Mouse (Mus musculus) left cerebral cortex, postnatal 36 days (tissue): ENCODE results near the gene Zbtb6. TPM values are rescaled to one million over a fixed set of nuclear protein-coding genes. Genes with fewer than 3 reads are reported as not detected.

Experiments
- DNase-seq, 2 experiments: peaks; one replicate each; pipeline ENCODE4 v3.0.0; 2021 to 2022; ENCODE audit warnings: low spot score in 2 of 2, mixed read lengths in 1 of 2
- intact Hi-C: fragments of 180-260 bp; cut with DNase I; formaldehyde crosslinking; loops from one replicate; pipeline ENCODE4 v1.15.1; 2025
- total RNA-seq, 2 experiments: library from RNA; stranded (reverse); gene quantifications; 2 replicates each; pipeline ENCODE4 v1.2.3; 2021

Zbtb6 gene
- total RNA-seq = 10 to 100 TPM; 13.5 to 14.7 TPM

DNA sequence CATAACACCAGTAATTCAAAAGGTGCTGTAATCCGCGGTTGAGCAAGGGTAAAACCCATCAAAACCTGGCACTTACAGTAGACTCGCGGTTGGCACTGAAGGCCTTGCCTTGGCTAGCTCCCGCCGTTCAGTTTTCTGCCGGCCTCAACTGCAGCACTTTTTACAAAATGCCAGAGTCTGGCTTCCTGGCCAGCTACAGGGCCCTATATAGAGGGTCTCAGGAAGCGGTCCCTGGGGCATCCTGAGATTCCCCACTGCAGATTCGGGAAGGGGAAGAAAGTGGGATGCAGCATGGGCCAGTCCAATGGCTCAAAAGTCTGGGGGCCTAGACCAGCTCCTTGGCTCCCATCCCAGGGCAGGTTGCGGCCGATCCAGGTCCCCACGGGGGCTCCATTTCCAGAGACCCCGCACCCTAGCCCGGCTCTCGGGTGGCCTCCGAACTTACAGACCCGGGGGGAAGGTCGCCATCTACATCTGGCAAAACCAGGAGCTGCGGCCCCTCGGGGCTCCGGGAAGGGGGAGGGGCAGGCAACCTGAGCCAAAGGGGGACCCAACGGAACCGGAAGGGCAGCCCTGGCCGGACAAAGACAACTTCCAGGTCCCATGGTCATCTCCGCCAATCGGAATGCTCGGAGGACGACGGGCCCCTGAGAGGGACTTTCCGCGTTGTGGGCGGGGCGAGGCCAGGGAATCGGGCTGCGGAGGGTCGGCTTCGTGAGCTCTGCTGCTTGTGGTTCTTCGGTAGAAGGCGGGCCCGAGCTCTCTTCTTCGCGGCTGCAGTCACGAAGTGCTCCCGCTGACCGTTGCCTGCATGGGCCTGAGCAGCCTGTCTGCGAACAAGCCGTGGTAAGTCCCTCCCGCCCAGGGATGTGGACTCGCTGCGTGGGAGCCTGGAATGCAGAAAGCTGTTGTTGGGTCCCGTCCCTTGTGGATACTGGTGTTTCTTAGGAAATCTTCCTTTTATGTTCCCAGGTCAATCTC lies at the start of gene Zbtb6, which contains the start of the genes Zbtb26 and Rabgap1:
Gene Zbtb6 (minus strand): TSS at position 561 of the 981 bp plus-strand sequence.
Gene Zbtb26 (minus strand): TSS at position 525 of the 981 bp plus-strand sequence.
Gene Rabgap1 (plus strand): TSS at position 669 of the 981 bp plus-strand sequence.
- peak; percentile 98 for DNase-seq
- intact Hi-C loops = no loop called here

DNA sequence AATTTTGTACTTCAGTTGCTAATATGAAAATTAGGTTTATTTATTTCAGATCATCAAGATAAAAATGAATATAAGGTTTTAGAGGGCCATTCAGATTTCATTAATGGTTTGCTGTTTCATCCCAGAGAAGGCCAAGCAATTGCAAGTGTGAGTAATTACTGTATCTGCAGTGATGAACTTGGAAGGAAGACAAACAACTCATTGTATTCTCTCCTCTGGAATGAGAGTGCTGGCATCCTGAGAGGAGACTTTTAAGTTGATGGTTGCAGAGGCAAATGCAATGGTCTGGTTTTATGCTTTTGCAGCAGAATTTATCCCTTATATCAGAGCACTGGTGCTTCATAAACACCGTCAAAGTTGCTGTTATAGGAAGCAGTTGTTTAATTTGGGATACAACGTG lies 46.0 kb upstream of the Zbtb6 start:
- intact Hi-C loops = loop anchor here (5.0 kb wide), 1 partner anchor 82 kb away; no protein-coding TSS in a partner anchor
- DNase-seq = no peak

DNA sequence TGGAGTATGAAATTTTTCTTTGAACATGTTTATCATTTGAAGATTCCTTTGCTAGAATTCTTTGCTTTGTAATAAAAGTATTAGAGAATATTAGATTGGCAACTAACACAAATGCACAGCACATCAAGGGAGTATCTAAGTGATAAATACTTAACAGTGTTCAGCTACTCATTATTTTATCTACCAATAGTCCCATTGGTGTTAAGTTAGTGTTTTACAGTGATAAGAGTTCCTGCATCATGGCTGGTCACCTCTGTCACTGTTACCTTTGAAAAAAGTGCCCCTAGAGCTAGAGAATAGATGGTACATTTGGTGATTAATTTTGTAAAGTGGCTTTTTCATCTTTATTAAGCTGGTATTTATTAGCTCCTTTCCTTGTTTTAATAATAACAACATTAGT lies 43.4 kb upstream of the Zbtb6 start:
- DNase-seq = no peak
- intact Hi-C loops = loop anchor here (5.0 kb wide), 1 partner anchor 79 kb away; no protein-coding TSS in a partner anchor

DNA sequence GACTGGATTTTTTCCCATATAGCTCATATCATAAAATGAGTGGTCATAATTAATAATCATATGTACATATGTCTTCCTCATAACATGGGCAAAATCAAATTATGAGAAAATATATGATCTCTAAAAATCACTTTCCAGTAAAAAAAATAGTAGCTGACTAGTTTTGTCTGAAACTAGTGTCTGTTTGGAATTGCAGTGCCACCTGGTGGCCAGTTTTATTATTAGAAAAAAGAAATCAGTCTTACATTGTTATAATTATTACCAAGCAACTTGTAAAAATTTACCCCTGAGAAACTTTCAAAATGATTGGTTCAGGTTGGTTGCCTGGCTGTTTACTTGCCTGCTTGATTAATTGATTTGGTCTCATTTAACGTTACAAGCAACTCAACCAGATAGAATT lies 42.4 kb upstream of the Zbtb6 start:
- intact Hi-C loops = loop anchor here (5.0 kb wide), 1 partner anchor 78 kb away; no protein-coding TSS in a partner anchor
- DNase-seq = no peak

DNA sequence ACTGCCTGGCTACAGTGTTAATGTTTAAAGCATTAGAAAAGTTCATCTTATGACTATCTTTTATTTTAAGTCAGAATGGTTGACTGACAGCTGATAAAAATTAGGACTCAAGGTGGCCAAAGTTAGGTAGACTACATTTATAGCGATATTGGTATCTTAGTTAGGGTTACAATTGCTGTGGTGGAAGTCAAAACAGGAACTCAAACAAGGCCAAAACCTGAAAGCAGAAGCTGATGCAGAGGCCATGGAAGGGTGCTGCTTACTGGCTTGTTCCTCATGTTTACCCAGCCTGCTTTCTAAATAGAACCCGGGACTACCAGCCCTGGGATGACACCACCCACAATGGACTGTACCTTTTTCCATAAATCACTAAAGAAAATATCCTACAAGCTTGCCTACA lies 41.2 kb upstream of the Zbtb6 start:
- intact Hi-C loops = no loop called here
- DNase-seq = no peak

DNA sequence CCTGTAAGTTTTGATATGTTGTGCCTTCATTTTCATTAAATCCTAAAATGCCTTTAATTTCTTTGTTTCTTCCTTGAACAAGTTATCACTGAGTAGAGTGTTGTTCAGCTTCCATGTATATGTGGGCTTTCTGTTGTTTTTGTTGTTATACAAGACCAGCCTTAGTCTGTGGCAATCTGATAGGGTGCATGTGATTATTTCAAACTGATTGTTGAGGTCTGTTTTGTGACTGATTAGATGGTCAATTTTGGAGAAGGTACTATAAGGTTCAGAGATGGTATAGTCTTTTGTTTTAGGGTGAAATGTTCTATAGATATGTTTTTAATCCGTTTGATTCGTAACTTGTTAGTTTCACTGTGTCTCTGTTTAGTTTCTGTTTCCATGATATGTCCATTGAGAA lies 37.1 kb upstream of the Zbtb6 start:
- DNase-seq = no peak
- intact Hi-C loops = no loop called here

DNA sequence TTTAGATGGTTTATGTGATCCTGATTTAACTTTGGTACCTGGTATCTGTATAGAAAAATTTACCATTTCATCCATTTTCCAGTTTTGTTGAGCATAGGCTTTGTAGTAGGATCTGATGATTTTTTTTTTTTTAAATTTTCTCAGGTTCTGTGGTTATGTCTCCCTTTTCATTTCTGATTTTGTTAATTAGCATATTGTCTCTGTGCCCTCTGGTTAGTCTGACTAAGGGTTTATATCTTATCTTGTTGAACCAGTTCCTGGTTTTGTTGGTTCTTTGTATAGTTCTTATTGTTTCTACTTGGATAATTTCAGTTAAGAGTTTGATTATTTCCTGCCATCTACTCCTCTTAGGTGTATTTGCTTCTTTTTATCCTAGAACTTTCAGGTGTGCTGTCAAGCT lies 36.6 kb upstream of the Zbtb6 start:
- intact Hi-C loops = no loop called here
- DNase-seq = no peak

DNA sequence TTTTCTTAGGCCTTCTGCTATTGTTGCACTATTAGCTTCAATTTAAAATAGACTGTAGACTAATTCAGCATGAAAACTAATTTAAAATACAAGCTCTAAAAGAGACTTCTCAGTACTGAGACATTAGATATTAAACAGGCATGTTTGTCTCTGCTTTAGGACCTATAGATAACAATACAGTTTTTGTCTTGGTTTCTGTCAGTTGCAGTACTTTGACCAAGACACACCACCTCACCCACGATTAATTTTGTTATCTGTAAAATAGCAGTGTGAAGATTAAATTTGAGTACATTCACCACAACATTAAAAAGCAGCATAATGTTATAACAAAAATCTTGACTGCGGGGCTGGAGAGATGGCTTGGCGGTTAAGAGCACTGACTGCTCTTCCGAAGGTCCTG lies 23.3 kb upstream of the Zbtb6 start:
- intact Hi-C loops = no loop called here
- no peak for DNase-seq

DNA sequence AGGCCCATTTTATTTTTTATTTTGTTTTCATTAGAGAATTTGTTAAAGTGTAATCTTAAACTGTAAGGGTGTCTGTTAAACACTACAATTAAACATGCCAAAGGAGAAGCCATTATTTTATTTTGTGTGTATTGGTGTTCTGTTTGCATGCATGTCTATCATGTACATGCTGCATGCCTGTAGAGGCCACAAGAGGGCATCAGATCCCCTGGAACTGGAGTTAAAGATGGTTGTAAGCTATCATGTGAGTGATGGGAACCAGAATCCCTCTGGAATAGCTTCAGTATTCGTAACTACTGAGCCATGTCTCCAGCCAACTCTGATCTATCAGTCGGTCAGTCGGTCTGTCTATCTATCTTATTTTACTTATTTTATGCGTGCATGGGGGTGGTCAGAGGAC lies 17.7 kb upstream of the Zbtb6 start:
- intact Hi-C loops = no loop called here
- no peak for DNase-seq

DNA sequence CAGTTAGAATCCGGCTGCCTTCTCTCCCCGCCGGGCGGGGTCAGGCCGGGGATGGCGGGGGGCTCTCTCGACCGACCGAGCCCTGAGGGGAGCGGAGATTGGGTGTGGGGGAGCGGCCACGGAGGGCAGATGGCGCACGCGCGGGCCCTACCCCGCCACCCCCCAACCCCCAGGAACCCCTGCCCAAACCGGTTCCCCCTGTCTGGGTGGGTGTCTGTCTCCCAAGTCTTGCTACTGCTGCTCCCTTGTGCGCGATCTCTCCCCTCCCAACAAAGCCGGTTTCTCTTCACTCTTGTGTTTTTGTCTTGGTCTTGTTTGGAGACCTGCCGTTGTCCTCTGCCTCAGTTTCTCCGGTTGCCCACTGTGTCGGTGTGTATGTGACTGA lies 9.4 kb upstream of the Zbtb6 start:
- no peak for DNase-seq
- intact Hi-C loops = no loop called here

DNA sequence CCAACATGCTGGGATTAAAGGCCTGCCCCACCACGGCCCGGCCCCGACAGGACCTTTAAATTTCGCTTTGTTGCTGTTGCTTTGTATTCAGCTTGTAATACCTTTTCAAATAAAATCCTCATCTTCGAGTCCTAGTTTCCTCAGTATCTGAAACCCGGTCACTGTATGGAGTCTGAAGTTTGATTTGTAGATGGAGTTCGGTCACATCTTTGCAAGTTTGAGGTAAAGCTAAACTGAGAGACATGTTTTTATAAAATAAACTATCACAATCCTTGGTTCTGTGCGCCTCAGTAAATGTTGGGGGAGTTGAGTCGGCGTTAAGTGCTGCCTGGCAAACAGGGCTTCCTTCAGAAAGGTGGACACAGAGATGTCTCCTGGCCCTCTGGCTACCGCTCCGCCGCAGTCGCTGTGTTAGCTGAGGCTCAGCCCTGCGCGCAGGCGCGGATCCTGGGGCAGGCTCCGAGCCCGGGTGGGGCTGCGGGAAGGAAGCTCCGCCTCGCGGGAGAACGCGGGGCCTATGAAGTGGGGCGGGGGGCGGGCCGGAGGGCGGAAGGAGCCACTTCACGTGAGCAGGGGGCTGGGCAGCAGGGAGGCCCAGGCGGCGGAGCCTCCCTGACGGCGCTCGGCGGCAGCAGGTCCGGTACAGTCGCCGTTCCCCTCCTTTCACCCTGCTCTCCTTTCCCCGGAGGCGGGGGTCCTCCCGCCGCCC lies 8.8 kb upstream of the Zbtb6 start:
- DNase-seq = peak; percentile 92 to 94
- intact Hi-C loops = no loop called here

DNA sequence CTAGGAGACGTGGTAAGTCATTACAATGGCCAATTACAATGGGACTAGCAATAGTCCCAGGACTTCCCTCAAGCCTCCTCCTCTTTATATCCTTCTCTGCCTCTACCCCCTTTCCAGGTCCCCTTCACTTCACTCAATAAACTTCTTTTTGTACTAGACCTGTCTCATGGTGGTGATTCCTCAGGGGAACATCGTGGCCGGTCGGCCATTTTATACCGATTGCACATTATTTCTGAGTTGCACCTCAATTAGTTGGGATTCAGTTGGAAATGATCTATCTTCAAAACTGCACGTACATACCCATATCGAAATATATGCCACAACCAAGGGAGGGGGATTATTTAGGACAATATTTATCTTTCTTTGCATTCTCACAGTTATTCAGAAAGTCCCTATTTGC lies 11.4 kb downstream of the Zbtb6 start:
- intact Hi-C loops = no loop called here
- no peak for DNase-seq

DNA sequence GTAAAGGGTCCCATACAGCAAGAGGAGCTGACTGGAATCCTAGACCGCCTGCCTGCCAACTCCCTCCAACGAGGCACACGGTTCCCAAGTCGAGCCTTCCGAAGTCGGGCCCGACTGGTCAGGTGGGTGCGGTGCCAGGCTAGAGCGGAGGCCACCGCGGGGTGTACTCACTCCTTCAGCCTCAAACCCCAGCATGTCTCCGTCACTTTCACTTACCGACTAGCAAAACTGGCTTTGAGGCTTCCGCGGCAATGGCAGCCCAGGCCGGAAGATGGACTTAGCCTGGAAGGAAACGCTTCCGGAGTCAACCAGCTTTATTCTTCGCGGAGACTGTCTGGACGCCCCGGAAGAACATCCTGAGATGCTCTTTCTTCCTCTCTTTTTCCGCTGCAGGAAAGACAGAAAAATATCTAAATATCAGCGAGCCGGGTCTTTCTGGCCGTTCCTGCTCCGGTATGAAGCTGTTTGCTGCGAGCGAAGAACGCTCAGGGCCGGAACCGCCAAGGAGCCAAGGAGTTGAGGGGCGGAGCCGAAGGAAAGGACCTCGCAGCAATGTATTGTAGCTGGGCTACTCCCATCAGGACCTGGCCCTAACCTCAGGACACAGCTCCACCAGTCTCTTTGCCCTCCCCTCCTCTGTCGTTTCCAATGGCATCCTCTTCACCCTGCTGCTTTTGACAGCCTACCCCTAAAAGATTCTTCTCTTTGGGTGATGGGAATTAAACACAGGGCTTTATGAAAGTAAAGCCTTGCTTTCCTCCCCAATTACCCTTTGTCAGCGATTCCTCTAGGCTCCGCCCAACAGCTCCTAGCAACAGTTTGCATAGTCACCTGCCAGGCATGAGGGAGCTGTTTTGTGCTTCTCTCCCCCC lies 12.1 kb downstream of the Zbtb6 start:
- intact Hi-C loops = no loop called here
- peak; percentile 82 to 85 for DNase-seq

DNA sequence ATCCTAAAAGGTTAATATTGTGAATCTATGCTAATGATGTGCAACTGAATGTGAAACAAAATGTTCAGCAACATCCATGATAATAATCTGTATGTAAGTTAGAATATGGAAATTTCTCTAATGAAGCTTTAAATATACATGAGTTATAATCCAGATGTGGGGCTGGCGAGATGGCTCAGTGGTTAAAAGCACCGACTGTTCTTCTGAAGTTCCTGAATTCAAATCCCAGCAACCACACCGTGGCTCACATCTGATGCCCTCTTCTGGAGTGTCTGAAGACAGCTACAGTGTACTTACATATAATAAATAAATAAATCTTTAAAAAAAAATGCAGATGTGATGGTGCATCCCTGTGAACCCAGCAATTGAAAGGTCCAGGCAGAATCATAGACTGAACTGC lies 19.3 kb downstream of the Zbtb6 start:
- no peak for DNase-seq
- intact Hi-C loops = no loop called here

DNA sequence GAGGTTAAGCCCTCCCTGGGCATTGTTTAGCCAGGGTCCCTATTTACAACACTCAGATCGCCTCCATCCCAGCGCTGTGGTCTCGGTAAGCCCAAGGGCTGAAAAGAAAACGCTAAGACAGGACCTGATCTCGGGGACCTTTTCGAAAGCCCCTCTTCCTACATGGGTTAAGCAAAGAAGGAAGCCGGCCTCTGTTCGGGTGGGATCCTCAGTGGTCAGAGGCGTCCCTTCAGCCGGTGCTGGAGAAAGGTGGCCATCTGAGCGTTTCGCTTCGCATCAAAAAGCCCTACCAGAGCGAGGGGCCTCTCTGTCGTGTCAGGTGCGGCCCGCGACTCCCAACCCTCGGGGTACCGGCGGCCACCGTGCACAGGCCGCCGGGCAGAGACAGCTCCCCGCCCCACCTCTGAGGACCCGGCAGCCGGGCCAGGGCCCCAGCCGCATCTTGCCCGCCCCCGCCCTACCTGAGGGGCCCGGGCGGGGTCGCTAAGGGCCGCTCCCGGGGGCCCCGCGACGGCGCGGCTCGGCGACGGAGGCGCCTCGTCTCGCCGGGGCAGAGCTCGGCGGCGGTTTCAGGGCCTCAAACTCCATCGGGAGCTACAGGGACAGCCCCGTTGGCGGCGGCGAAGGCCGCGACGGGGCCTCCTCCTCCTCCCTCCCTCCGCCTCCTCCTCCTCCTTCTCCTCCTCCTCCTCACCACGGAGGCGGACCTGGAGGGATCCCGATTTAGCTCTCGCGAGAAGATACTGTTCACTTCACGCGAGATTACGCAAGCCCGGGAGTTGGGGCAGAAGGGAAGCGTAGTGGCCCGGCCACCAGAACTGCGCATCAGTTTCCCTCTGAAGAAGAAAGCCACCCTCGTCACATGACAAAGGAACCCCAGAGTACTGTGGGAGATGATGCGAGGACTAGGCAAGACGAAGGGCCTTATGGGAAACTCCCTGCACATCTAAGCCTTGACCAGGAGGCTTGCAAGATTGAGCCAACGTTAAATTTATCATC lies 20.4 kb downstream of the Zbtb6 start, which contains the start of gene Rc3h2:
Gene Rc3h2 (minus strand): TSS at position 598 of the 999 bp plus-strand sequence.
- intact Hi-C loops = no loop called here
- DNase-seq = peak; percentile 94 to 97

DNA sequence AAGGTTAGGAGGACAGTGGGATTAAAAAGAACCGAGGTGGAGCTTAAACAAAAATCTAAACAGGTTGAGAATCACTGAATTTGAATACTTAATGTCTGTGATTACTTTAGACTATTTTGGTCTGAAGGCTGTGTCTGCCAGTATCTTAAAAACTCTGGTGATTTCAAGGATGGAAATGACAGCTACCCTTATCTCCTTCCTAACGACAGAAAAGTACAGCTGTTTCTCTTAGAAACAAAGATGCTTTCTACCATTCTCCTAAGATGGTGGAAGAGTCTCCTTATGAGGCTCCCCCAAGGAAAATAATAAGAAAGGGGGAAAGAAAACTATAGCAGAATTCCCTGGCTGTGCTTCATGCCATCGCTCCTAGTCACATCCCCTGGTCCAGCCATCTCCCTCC lies 21.1 kb downstream of the Zbtb6 start:
- no peak for DNase-seq
- intact Hi-C loops = no loop called here

DNA sequence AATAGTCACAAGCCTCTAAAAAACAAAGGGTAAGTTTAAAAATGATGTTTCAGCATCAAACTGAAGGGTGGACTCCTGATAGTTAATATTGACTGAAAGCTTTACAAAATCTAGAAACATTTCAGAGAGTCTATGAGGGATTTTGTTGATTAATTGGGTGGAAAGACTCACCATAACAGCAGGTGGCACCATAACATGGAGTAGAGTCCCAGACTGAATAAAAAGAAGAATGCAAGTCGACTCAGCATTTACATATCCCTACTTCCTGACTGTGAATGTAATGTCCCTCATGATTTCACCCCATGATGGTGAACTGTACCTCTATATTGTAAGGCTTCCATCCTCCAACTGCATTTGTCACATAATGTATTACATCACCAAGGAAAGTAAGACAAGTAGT lies 47.4 kb downstream of the Zbtb6 start:
- intact Hi-C loops = no loop called here
- no peak for DNase-seq

DNA sequence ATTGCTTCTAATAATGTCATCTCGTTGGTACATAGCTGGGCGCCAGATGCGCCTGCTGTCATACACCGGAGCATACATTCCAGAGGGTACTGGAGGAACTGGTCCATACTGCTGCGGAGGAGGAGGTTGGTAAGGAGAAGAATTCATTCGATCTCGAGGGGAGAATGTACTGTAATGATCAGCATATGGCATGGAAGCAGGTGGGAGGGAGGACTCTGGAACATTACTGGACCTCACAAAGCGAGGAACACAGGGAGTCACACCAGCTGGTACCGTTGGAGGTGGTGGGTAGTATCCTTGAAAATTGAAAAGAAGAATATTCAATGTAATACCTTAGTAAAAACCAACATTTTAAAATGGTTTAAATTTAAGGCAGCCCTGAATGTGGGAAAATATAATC lies 60.0 kb downstream of the Zbtb6 start:
- peak in 1 of 2 experiments; percentile 8 for DNase-seq
- intact Hi-C loops = no loop called here
